Mouse (Mus musculus): ENCODE measurements around the gene 1300017J02Rik. TPM values are rescaled to one million over a fixed set of nuclear protein-coding genes. Genes with fewer than 3 reads are reported as not detected.
A peak's percentile ranks its signal among the peaks of the same experiment; 100 is the strongest.

1300017J02Rik gene
- polyA plus RNA-seq, 1 experiment from 2014 or later, result 6.7 TPM

GRCm38 (mm10) chr9:103301086-103301485 is 3.8 kb downstream of the 1300017J02Rik start:
- no peak overlapping the region for H3K4me3 ChIP-seq
- no peaks in the 10 kb centered on the region for H3K4me1 ChIP-seq
- no peaks in the 10 kb centered on the region for H3K9me3 ChIP-seq
- no peaks in the 10 kb centered on the region for H3K36me3 ChIP-seq
- DNase-seq (ENCODE audit: low spot score), result no peak
- WGBS, result 85% methylated on average over 8 of the region's 8 CpGs
- no peak overlapping the region for H3K27ac ChIP-seq
- no peaks in the 10 kb centered on the region for H3K27me3 ChIP-seq (ENCODE audit: insufficient read depth, poor library complexity, severe bottlenecking)

GRCm38 (mm10) chr9:103294507-103294906 is 10.4 kb downstream of the 1300017J02Rik start:
- DNase-seq (ENCODE audit: low spot score), result no peak
- H3K36me3 ChIP-seq, result no peaks in the 10 kb centered on the region
- H3K9me3 ChIP-seq, result no peaks in the 10 kb centered on the region
- 74% methylated on average over 2 of the region's 2 CpGs for WGBS
- no peak overlapping the region for H3K4me3 ChIP-seq
- H3K27me3 ChIP-seq (ENCODE audit: insufficient read depth, poor library complexity, severe bottlenecking), result no peaks in the 10 kb centered on the region
- H3K27ac ChIP-seq, result no peak overlapping the region
- H3K4me1 ChIP-seq, result no peaks in the 10 kb centered on the region

- no peaks in the 10 kb centered on the region for H3K9me3 ChIP-seq
- H3K27ac ChIP-seq, result peak overlapping the region; percentile 79
- peaks cover 22% of the 10 kb centered on the region for H3K4me1 ChIP-seq
- H3K36me3 ChIP-seq, result no peaks in the 10 kb centered on the region
- WGBS, result 63% methylated on average over 13 of the region's 13 CpGs
- DNase-seq (ENCODE audit: low spot score), result peak; percentile 67
- no peak overlapping the region for H3K4me3 ChIP-seq
- no peaks in the 10 kb centered on the region for H3K27me3 ChIP-seq (ENCODE audit: insufficient read depth, poor library complexity, severe bottlenecking)
These were observed 16.2 kb downstream of the 1300017J02Rik start for GRCm38 (mm10) chr9:103288489-103289180.

GRCm38 (mm10) chr9:103287840-103288488 is 16.9 kb downstream of the 1300017J02Rik start:
- peaks cover 22% of the 10 kb centered on the region for H3K4me1 ChIP-seq
- H3K27me3 ChIP-seq (ENCODE audit: insufficient read depth, poor library complexity, severe bottlenecking), result no peaks in the 10 kb centered on the region
- WGBS, result 56% methylated on average over 19 of the region's 19 CpGs
- no peaks in the 10 kb centered on the region for H3K36me3 ChIP-seq
- H3K4me3 ChIP-seq, result no peak overlapping the region; the same call in 1 of the 2 replicates
- H3K9me3 ChIP-seq, result no peaks in the 10 kb centered on the region
- peak; percentile 88 for DNase-seq (ENCODE audit: low spot score)
- H3K27ac ChIP-seq, result peak overlapping the region; percentile 79

GRCm38 (mm10) chr9:103286901-103287422 is 17.9 kb downstream of the 1300017J02Rik start:
- H3K36me3 ChIP-seq, result no peaks in the 10 kb centered on the region
- 75% methylated on average over 13 of the region's 13 CpGs for WGBS
- no peaks in the 10 kb centered on the region for H3K9me3 ChIP-seq
- H3K27me3 ChIP-seq (ENCODE audit: insufficient read depth, poor library complexity, severe bottlenecking), result no peaks in the 10 kb centered on the region
- H3K4me3 ChIP-seq, result 0 out of 2 replicates have a peak overlapping the region, but pooled peaks have one; percentile 22
- H3K27ac ChIP-seq, result peak overlapping the region; percentile 64; the same call in 1 of the 2 replicates
- peaks cover 22% of the 10 kb centered on the region for H3K4me1 ChIP-seq
- peak; percentile 70 for DNase-seq (ENCODE audit: low spot score)

- H3K4me3 ChIP-seq, result no peak overlapping the region
These were observed 18.5 kb downstream of the 1300017J02Rik start for GRCm38 (mm10) chr9:103286396-103286795.

GRCm38 (mm10) chr9:103276876-103277275 is 28.0 kb downstream of the 1300017J02Rik start:
- no peak overlapping the region for H3K4me3 ChIP-seq
- H3K27ac ChIP-seq, result no peak overlapping the region
- H3K27me3 ChIP-seq (ENCODE audit: insufficient read depth, poor library complexity, severe bottlenecking), result no peaks in the 10 kb centered on the region
- no peaks in the 10 kb centered on the region for H3K36me3 ChIP-seq
- no peaks in the 10 kb centered on the region for H3K9me3 ChIP-seq
- H3K4me1 ChIP-seq, result peaks cover 7% of the 10 kb centered on the region; the same call in 1 of the 2 replicates
- WGBS, result 83% methylated on average over 6 of the region's 6 CpGs
- DNase-seq (ENCODE audit: low spot score), result no peak

More at GRCm38 (mm10) chr9:103286396-103286795, 18.5 kb downstream of the 1300017J02Rik start:
- Histone ChIP-seq H3K4me1 (peaks cover 22% of the 10 kb centered on the region), H3K27me3 (ENCODE audit: insufficient read depth, poor library complexity, severe bottlenecking) (no peaks in the 10 kb centered on the region), H3K36me3 (no peaks in the 10 kb centered on the region), H3K27ac (peak overlapping the region; percentile 64; the same call in 1 of the 2 replicates), H3K9me3 (no peaks in the 10 kb centered on the region)
- peak; percentile 41 for DNase-seq (ENCODE audit: low spot score)
- 48% methylated on average over 4 of the region's 4 CpGs for WGBS

GRCm38 (mm10) chr9:103275676-103276075 is 29.2 kb downstream of the 1300017J02Rik start:
- Histone ChIP-seq H3K9me3 (no peaks in the 10 kb centered on the region), H3K4me1 (peaks cover 7% of the 10 kb centered on the region; the same call in 1 of the 2 replicates), H3K4me3 (no peak overlapping the region), H3K36me3 (no peaks in the 10 kb centered on the region), H3K27me3 (ENCODE audit: insufficient read depth, poor library complexity, severe bottlenecking) (no peaks in the 10 kb centered on the region), H3K27ac (peak overlapping the region; percentile 29; the same call in 1 of the 2 replicates)
- DNase-seq (ENCODE audit: low spot score), result no peak
- WGBS, result 70% methylated on average over 1 of the region's 1 CpGs

GRCm38 (mm10) chr9:103274819-103275218 is 30.1 kb downstream of the 1300017J02Rik start:
- Histone ChIP-seq H3K27ac (peak overlapping the region; percentile 24; the same call in 1 of the 2 replicates), H3K4me1 (peaks cover 7% of the 10 kb centered on the region; the same call in 1 of the 2 replicates), H3K4me3 (no peak overlapping the region), H3K27me3 (ENCODE audit: insufficient read depth, poor library complexity, severe bottlenecking) (no peaks in the 10 kb centered on the region), H3K36me3 (no peaks in the 10 kb centered on the region), H3K9me3 (no peaks in the 10 kb centered on the region)
- 60% methylated on average over 8 of the region's 8 CpGs for WGBS
- no peak for DNase-seq (ENCODE audit: low spot score)

- DNase-seq (ENCODE audit: low spot score), result no peak
- 39% methylated on average over 4 of the region's 4 CpGs for WGBS
- Histone ChIP-seq H3K27me3 (ENCODE audit: insufficient read depth, poor library complexity, severe bottlenecking) (no peaks in the 10 kb centered on the region), H3K36me3 (no peaks in the 10 kb centered on the region), H3K4me3 (no peak overlapping the region), H3K27ac (no peak overlapping the region), H3K9me3 (no peaks in the 10 kb centered on the region), H3K4me1 (peaks cover 7% of the 10 kb centered on the region; the same call in 1 of the 2 replicates)
These were observed 33.8 kb downstream of the 1300017J02Rik start for GRCm38 (mm10) chr9:103271104-103271503.

GRCm38 (mm10) chr9:103265778-103266177 is 39.1 kb downstream of the 1300017J02Rik start:
- WGBS, result 81% methylated on average over 4 of the region's 4 CpGs
- Histone ChIP-seq H3K36me3 (no peaks in the 10 kb centered on the region), H3K4me3 (no peak overlapping the region), H3K27ac (no peak overlapping the region), H3K4me1 (no peaks in the 10 kb centered on the region), H3K27me3 (ENCODE audit: insufficient read depth, poor library complexity, severe bottlenecking) (no peaks in the 10 kb centered on the region), H3K9me3 (no peaks in the 10 kb centered on the region)
- no peak for DNase-seq (ENCODE audit: low spot score)

GRCm38 (mm10) chr9:103252906-103253305 is 52.0 kb downstream of the 1300017J02Rik start:
- Histone ChIP-seq H3K9me3 (no peaks in the 10 kb centered on the region), H3K27ac (no peak overlapping the region), H3K4me1 (peaks cover 9% of the 10 kb centered on the region), H3K4me3 (no peak overlapping the region), H3K36me3 (no peaks in the 10 kb centered on the region), H3K27me3 (ENCODE audit: insufficient read depth, poor library complexity, severe bottlenecking) (no peaks in the 10 kb centered on the region)
- DNase-seq (ENCODE audit: low spot score), result no peak
- 84% methylated on average over 5 of the region's 5 CpGs for WGBS

- peaks cover 3% of the 10 kb centered on the region; the same call in 1 of the 2 replicates for H3K27me3 ChIP-seq (ENCODE audit: insufficient read depth, poor library complexity, severe bottlenecking)
- H3K4me1 ChIP-seq, result peaks cover 9% of the 10 kb centered on the region
- no peak for DNase-seq (ENCODE audit: low spot score)
- WGBS, result 47% methylated on average over 4 of the region's 4 CpGs
- no peaks in the 10 kb centered on the region for H3K9me3 ChIP-seq
- no peak overlapping the region for H3K27ac ChIP-seq
- H3K36me3 ChIP-seq, result no peaks in the 10 kb centered on the region
- no peak overlapping the region for H3K4me3 ChIP-seq
These were observed 56.3 kb downstream of the 1300017J02Rik start for GRCm38 (mm10) chr9:103248618-103249017.
